Comparison of ENCODE assay signal across 11 mouse cellular contexts in the genomic region with DNA sequence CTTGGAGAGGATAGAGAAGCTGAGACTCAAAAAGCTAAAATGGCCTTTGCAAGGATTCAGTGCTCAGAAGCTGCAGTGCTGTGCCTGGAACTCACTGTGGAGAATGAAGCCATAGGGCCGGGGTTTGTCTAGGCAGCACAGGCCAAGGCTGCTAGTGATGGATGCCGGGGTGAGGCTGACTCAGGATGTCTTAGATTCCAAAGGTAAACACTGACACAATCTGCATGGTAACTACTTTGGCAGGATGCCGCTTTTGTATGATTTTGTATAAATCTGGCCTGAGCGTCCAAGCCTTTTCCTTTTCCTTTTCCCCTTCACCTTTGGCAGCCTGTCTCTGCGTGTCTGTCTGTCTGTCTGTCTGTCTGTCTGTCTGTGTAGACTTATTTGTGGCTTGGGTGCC. TPM values are rescaled to one million over a fixed set of nuclear protein-coding genes. Genes with fewer than 3 reads are reported as not detected.
DNase-seq lines count a peak whose midpoint lies in the region; ATAC-seq and TF ChIP-seq lines count a peak whose summit lies in the region.
"Had no signal": no experiment of that assay in that cellular context is flagged by ENCODE, and none has a peak within 500 bp of the region (broad histone marks: within the 10 kb centered on the region; RNA-seq: fewer than 3 reads in every experiment).

No protein-coding gene starts in this region.

- H3K9ac ChIP-seq in stomach, embryonic 16.5 days (ENCODE audit: low read length): no peak overlapping the region
- no peak overlapping the region for H3K9ac ChIP-seq in neural tube, embryonic 15.5 days (replicated peaks)
- no peak overlapping the region for H3K9ac ChIP-seq in forebrain, embryonic 13.5 days
- H3K9ac ChIP-seq: hindbrain, embryonic 12.5 days had no signal

- no peak overlapping the region for H3K4me2 ChIP-seq in stomach, embryonic 16.5 days (ENCODE audit: low read depth, low read length)
- no peak overlapping the region for H3K4me2 ChIP-seq in neural tube, embryonic 15.5 days
- no peak overlapping the region for H3K4me2 ChIP-seq in forebrain, embryonic 13.5 days
- H3K4me2 ChIP-seq: hindbrain, embryonic 12.5 days had no signal

- TF ChIP-seq POLR2A in kidney, adult 2 months (IDR thresholded peaks at IDR 0.05; ENCODE audit: low read depth, low read length): no peak
- no peak for TF ChIP-seq POLR2A in lung, adult 2 months (IDR thresholded peaks at IDR 0.05; ENCODE audit: borderline replicate concordance, extremely low read depth, low read depth, low read length)

- H3K27ac ChIP-seq in heart, embryonic 10.5 days: no peak overlapping the region
- peak overlapping the region; percentile 42 for H3K27ac ChIP-seq in kidney, adult 2 months (ENCODE audit: insufficient read depth, low read depth, low read length)
- H3K27ac ChIP-seq in stomach, embryonic 16.5 days (ENCODE audit: low read length): no peak overlapping the region
- H3K27ac ChIP-seq in neural tube, embryonic 15.5 days (replicated peaks): no peak overlapping the region
- H3K27ac ChIP-seq in forebrain, embryonic 13.5 days: no peak overlapping the region
- H3K27ac ChIP-seq: hindbrain, embryonic 12.5 days had no signal

- no peak overlapping the region for H3K4me3 ChIP-seq in heart, embryonic 10.5 days
- H3K4me3 ChIP-seq in kidney, adult 2 months (ENCODE audit: insufficient read depth, low read depth, low read length): no peak overlapping the region
- H3K4me3 ChIP-seq in lung, adult 2 months (replicated peaks; ENCODE audit: extremely low read depth, low read depth, low read length): no peak overlapping the region
- H3K4me3 ChIP-seq in stomach, embryonic 16.5 days (replicated peaks; ENCODE audit: low read length): no peak overlapping the region
- H3K4me3 ChIP-seq in neural tube, embryonic 15.5 days (replicated peaks): no peak overlapping the region
- no peak overlapping the region for H3K4me3 ChIP-seq in forebrain, embryonic 13.5 days
- H3K4me3 ChIP-seq: hindbrain, embryonic 12.5 days; megakaryocyte, embryonic 14.5 days had no signal

- H3K27me3 ChIP-seq in heart, embryonic 10.5 days (ENCODE audit: insufficient read depth, poor library complexity, severe bottlenecking): no peaks in the 10 kb centered on the region
- H3K27me3 ChIP-seq in kidney, adult 2 months (replicated peaks; ENCODE audit: control insufficient read depth, insufficient read depth, low read length): no peaks in the 10 kb centered on the region
- no peaks in the 10 kb centered on the region for H3K27me3 ChIP-seq in stomach, embryonic 16.5 days (ENCODE audit: control insufficient read depth, insufficient read depth, low read length)
- H3K27me3 ChIP-seq in neural tube, embryonic 15.5 days (replicated peaks): no peaks in the 10 kb centered on the region
- H3K27me3 ChIP-seq in forebrain, embryonic 13.5 days: no peaks in the 10 kb centered on the region
- H3K27me3 ChIP-seq: hindbrain, embryonic 12.5 days; megakaryocyte, embryonic 14.5 days had no signal

- no peak for TF ChIP-seq CTCF in kidney, adult 2 months (conservative IDR thresholded peaks at IDR 0.05; ENCODE audit: insufficient read depth, insufficient read length, low read depth, low read length)
- TF ChIP-seq CTCF in lung, adult 2 months (IDR thresholded peaks at IDR 0.05; ENCODE audit: insufficient read depth, low read length): no peak

- no peaks in the 10 kb centered on the region for H3K36me3 ChIP-seq in heart, embryonic 10.5 days
- no peaks in the 10 kb centered on the region for H3K36me3 ChIP-seq in kidney, adult 2 months (ENCODE audit: control insufficient read depth, insufficient read depth, low read length)
- no peaks in the 10 kb centered on the region for H3K36me3 ChIP-seq in stomach, embryonic 16.5 days (ENCODE audit: control insufficient read depth, insufficient read depth, low read length)
- H3K36me3 ChIP-seq in neural tube, embryonic 15.5 days: no peaks in the 10 kb centered on the region
- no peaks in the 10 kb centered on the region for H3K36me3 ChIP-seq in forebrain, embryonic 13.5 days (ENCODE audit: poor library complexity, severe bottlenecking)
- H3K36me3 ChIP-seq: hindbrain, embryonic 12.5 days had no signal

- 0 out of 2 replicates have a peak, but pooled peaks cover 2% of the 10 kb centered on the region for H3K4me1 ChIP-seq in heart, embryonic 10.5 days
- H3K4me1 ChIP-seq in kidney, adult 2 months (ENCODE audit: control insufficient read depth, insufficient read depth, low read length): peaks cover 17% of the 10 kb centered on the region
- H3K4me1 ChIP-seq in lung, adult 2 months (ENCODE audit: control insufficient read depth, insufficient read depth, low read length): peaks cover 19% of the 10 kb centered on the region
- H3K4me1 ChIP-seq in stomach, embryonic 16.5 days (ENCODE audit: control insufficient read depth, insufficient read depth, low read length): peaks cover 11% of the 10 kb centered on the region; the same call in 1 of the 2 replicates
- no peaks in the 10 kb centered on the region for H3K4me1 ChIP-seq in neural tube, embryonic 15.5 days
- no peaks in the 10 kb centered on the region for H3K4me1 ChIP-seq in forebrain, embryonic 13.5 days
- H3K4me1 ChIP-seq: megakaryocyte, embryonic 14.5 days had no signal

- 67% methylated on average over 5 of the region's 5 CpGs for WGBS in heart, embryonic 10.5 days
- 43% methylated on average over 5 of the region's 5 CpGs for WGBS in kidney, adult 2 months
- 34% methylated on average over 5 of the region's 5 CpGs for WGBS in lung, adult 2 months
- WGBS in stomach, embryonic 16.5 days: 43% methylated on average over 5 of the region's 5 CpGs
- WGBS in neural tube, embryonic 15.5 days: 85% methylated on average over 5 of the region's 5 CpGs
- WGBS in forebrain, embryonic 13.5 days: 87% methylated on average over 5 of the region's 5 CpGs

- peak; percentile 66; the same call in 1 of the 2 replicates for ATAC-seq in stomach, embryonic 16.5 days (ENCODE audit: insufficient read depth, low FRiP score)
- ATAC-seq in neural tube, embryonic 15.5 days (ENCODE audit: low FRiP score): no peak
- no peak for ATAC-seq in forebrain, embryonic 13.5 days
- ATAC-seq: CD4-positive, CD25-positive, alpha-beta regulatory T cell, adult 4 months had no signal

- DNase-seq in heart, adult 8-10 months (ENCODE audit: low spot score): peak; percentile 60
- no peak for DNase-seq in heart, embryonic 10.5 days (ENCODE audit: low spot score)
- peak; percentile 87 for DNase-seq in kidney, adult 2 months
- peak; percentile 43 for DNase-seq in lung, adult 2 months
- DNase-seq: thymus, postnatal 36 days had no signal

- no peaks in the 10 kb centered on the region for H3K9me3 ChIP-seq in heart, embryonic 10.5 days
- no peaks in the 10 kb centered on the region for H3K9me3 ChIP-seq in stomach, embryonic 16.5 days (replicated peaks; ENCODE audit: control insufficient read depth, low read length)
- H3K9me3 ChIP-seq in neural tube, embryonic 15.5 days (replicated peaks): no peaks in the 10 kb centered on the region
- H3K9me3 ChIP-seq in forebrain, embryonic 13.5 days (replicated peaks): no peaks in the 10 kb centered on the region
- H3K9me3 ChIP-seq: hindbrain, embryonic 12.5 days; megakaryocyte, embryonic 14.5 days had no signal

RNA-seq across cellular contexts. Expression of gene Tnfsf10, which starts 49.5 kb away (rescaled TPM):
- 1 to 10 TPM; 7.8 to 9.9 (median 9.6) TPM for total RNA-seq in heart, adult 8-10 months (2022)
- not detected in 2 replicates for polyA plus RNA-seq in heart, embryonic 10.5 days (2016; fragmentation: Nextera tagmentation; extraction: Ambion mirVana)
- polyA plus RNA-seq in kidney, adult 2 months (2012; rRNA removed): 11.5 and 12.8 TPM in 2 replicates
- 26.5 and 37.6 TPM in 2 replicates for polyA plus RNA-seq in lung, adult 2 months (2012; rRNA removed)
- polyA plus RNA-seq in stomach, embryonic 16.5 days (2015; fragmentation: Nextera tagmentation; extraction: Ambion mirVana): 0.40 and 0.62 TPM in 2 replicates
- 0.09 and 0.75 TPM in 2 replicates for polyA plus RNA-seq in neural tube, embryonic 15.5 days (2015; fragmentation: Nextera tagmentation; extraction: Ambion mirVana)
- polyA plus RNA-seq in forebrain, embryonic 13.5 days (2015; fragmentation: Nextera tagmentation; extraction: Ambion mirVana): 0.05 TPM in 1 of 2 replicates, not detected in the other
- polyA plus RNA-seq: hindbrain, embryonic 12.5 days had no signal
